Mouse (Mus musculus) spleen, adult 2 months (tissue): ENCODE data around the gene Hoxb3.

Experiments used
- CTCF ChIP-seq: fragments of 200-500 bp; IDR thresholded peaks from 2 replicates; pipeline ENCODE4 v1.5.1; 2011; ENCODE audit warnings: mild to moderate bottlenecking, inconsistent platforms; ENCODE audit not compliant: insufficient read depth, insufficient read length, insufficient replicate concordance; ENCODE audit errors: extremely low read depth
- POLR2A ChIP-seq: fragments of 200-500 bp; IDR thresholded peaks from 2 replicates; pipeline ENCODE4 v1.6.1; 2011; ENCODE audit warnings: low read depth, low read length, inconsistent platforms

- TF ChIP-seq CTCF (no peak), POLR2A (no peak)
Measured at GRCm38 (mm10) chr11:96325747-96326212, 2.7 kb downstream of the Hoxb3 start.
